Mouse (Mus musculus) spleen, postnatal 4 days (tissue): ENCODE results near the gene Rps6kl1.
A peak's percentile ranks its signal among the peaks of the same experiment; 100 is the strongest.

Source experiments
- DNase-seq, 2 experiments: peaks; one replicate each; pipeline ENCODE4 v3.0.0; 2022; ENCODE audit warnings: low spot score in 2 of 2

The Rps6kl1 gene

DNA sequence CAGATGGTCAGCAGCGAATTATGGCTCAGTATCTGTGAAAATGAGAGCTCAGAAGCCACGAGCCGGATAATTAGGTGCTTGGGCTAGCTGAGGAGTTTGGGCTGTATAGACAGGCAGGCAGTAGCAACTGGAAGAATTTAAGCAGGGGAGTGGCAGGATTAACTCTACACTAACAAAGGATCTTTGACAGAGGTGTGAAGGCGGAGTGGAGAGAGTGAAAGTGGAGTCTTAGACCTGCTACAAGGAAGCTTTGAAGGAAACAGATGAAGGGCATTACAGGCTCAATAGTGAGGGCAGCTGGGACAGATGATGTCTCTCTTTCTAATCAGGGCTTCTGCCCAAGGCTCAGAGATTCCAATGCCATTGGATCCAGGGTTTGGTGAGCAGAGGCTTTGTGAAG is 41.6 kb downstream of the Rps6kl1 start:
- no peak for DNase-seq

DNA sequence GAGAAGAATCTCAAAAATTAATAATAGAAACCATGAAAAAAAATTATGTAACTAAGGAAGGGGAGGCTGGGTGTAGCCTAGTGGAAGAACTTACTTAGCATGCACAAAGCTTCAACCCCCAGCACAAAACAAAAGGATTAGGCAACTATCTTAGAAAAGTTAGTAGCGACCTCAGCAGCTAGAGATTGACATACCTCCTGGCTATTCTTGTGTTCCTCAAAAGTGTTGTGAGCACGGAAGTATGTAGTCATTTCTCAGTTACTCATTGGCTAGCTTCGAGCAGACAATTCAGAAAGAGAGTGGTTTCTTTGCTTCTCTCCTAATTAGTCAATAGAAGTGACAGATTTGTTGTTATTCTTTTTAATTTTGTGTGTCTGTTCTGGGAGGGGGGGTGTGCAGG is 42.4 kb downstream of the Rps6kl1 start:
- no peak for DNase-seq

- DNase-seq = no peak
Measured at GRCm38 (mm10) chr12:85106292-85106691, 44.8 kb downstream of the Rps6kl1 start.

GRCm38 (mm10) chr12:85104789-85105188 is 46.3 kb downstream of the Rps6kl1 start:
- DNase-seq = no peak

DNA sequence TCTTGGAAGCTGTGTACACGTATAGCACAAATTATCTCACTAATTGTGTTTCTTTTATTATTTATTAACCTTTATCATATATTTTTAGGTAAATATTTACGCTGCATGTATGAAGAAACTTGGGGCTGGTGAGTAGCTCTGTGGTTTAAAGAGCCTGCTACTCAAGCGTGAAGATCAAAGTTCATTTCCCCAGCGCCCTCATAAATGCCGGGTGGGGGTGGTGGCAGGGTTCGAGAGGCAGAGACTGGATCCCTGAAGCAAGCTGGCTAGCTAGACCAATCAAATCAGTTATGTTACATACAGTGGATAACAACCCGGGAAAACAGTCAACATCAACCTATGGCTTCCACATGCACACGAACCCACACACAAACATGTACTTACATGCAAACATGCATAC is 48.0 kb downstream of the Rps6kl1 start:
- DNase-seq = no peak

DNA sequence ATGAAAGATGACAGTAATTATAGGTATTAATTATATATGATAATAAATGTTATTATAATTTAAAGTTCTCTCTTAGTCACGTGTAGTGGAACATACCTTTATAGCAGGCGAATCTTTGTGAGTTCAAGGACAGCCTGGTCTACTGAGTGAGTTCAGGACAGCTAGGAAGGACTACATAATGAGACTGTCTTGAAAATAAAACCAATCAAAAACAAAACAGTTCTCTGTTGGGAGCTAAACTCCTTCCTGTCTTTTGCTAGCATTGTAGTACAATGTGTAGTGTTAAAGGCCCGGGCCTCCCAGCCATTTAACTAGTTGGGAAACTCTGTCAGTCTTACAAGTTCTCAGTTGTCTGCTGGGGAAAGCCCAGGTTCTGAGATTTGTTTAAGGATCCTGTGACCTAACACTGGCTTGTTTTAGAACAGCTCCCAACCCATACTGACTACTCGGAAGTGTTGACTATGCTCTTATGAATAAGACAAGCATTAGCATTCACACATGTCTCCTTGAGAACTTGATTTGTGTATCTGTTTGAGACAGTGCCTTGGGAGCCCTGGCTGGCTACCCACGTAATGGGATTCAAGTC is 49.5 kb downstream of the Rps6kl1 start:
- no peak for DNase-seq

DNA sequence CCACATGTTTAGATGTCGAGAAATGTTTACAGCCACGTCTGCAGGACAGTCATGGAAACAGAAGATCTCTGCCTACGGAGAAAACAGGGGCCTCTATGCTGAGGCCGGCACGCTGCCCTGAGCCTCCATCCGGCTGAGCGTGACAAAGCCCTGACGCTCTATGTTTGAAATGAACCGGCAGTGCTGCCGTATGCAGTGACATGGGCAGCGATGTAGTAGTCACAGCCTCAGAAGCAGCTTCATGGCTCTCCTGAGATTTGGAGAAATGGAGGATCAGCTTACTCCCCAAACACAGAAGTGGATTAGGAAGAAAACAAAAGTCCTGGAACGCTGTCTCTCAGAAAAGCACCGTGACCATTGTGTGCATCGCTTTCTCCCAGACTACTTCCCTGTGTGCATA is 50.1 kb downstream of the Rps6kl1 start:
- no peak for DNase-seq

DNA sequence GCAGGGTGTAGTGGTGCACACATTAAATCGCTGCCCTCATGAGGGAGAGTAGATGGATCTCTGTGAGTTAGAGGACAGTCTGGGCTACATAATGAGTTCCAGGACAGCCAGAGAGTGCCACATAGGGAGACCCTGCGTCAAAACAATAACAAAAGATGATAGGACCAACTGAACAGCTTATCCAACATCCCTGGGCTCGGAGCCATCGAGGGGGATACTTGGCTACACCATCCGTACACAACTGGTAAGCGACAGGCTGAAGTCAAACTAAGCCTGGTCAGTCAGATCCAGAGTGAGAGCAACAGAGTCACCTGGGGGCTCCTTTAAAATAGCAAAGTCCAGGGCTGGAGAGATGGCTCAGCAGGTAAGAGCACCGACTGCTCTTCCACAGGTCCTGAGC is 55.2 kb downstream of the Rps6kl1 start:
- DNase-seq = no peak

- DNase-seq = no peak
Measured at GRCm38 (mm10) chr12:85095146-85095545, 55.9 kb downstream of the Rps6kl1 start.

DNA sequence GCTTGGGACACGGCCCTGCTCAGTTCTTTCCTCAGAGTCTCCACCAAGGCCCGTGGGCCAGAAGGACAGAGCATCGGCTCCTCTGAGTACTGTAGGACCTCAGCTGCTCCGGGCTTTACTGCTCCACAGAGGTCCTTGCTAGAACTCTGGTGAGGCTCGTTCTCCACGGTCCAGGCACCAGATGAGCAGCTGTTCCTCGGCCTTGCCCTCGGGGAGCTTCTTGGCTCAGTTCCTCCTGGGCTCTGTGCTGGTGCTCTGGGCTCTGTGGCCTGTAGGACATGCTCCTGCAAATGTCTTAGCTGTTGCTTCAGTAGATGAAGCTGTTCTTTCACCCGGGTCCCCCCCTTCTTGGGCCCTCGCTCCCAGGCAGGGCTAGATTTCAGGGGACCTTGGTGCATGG is 56.4 kb downstream of the Rps6kl1 start:
- no peak for DNase-seq

- DNase-seq = no peak
Measured at GRCm38 (mm10) chr12:85094010-85094409, 57.1 kb downstream of the Rps6kl1 start.

- DNase-seq = peak; percentile 72 to 92
Measured at GRCm38 (mm10) chr12:85092214-85092613, 58.9 kb downstream of the Rps6kl1 start.

- DNase-seq = no peak
Measured at GRCm38 (mm10) chr12:85091190-85091589, 59.9 kb downstream of the Rps6kl1 start.

- no peak for DNase-seq
Measured at GRCm38 (mm10) chr12:85087845-85088244, 63.2 kb downstream of the Rps6kl1 start.
